Mouse (Mus musculus) midbrain, embryonic 11.5 days (tissue): ENCODE results near the gene Ube2g1. TPM values are rescaled to one million over a fixed set of nuclear protein-coding genes. Genes with fewer than 3 reads are reported as not detected.
A peak's percentile ranks its signal among the peaks of the same experiment; 100 is the strongest.

Experiments used
- ATAC-seq: fragments of 200-750 bp; cut with Nextera tagmentation; 2 replicates; pipeline ENCODE4 v1.8.0; 2017; ENCODE audit warnings: moderate TSS enrichment, moderate library complexity; ENCODE audit not compliant: low FRiP score
- DNase-seq: peaks from one replicate; pipeline ENCODE4 v3.0.0; 2015; ENCODE audit warnings: low spot score; ENCODE audit errors: missing footprints
- H3K27ac ChIP-seq: fragments of 300-500 bp; sonication (generic); 2 replicates; pipeline ENCODE4 v1.5.1; 2014; ENCODE audit warnings: low read depth, low read length
- H3K27me3 ChIP-seq: fragments of 300-500 bp; sonication (generic); 2 replicates; pipeline ENCODE4 v1.6.1; 2014; ENCODE audit warnings: mild to moderate bottlenecking, low read length, moderate library complexity, mixed read lengths; ENCODE audit not compliant: control insufficient read depth, insufficient read depth
- H3K36me3 ChIP-seq: fragments of 300-500 bp; sonication (generic); 2 replicates; pipeline ENCODE4 v1.6.1; 2014; ENCODE audit warnings: mild to moderate bottlenecking, low read length, moderate library complexity, mixed read lengths; ENCODE audit not compliant: control insufficient read depth, insufficient read depth
- H3K4me1 ChIP-seq: fragments of 300-500 bp; sonication (generic); 2 replicates; pipeline ENCODE4 v1.6.1; 2014; ENCODE audit warnings: low read length; ENCODE audit not compliant: control insufficient read depth, insufficient read depth
- H3K4me2 ChIP-seq: fragments of 300-500 bp; sonication (generic); 2 replicates; pipeline ENCODE4 v1.6.1; 2014; ENCODE audit warnings: mild to moderate bottlenecking, moderate library complexity
- H3K4me3 ChIP-seq: fragments of 300-500 bp; sonication (generic); 2 replicates; pipeline ENCODE4 v1.5.1; 2014; ENCODE audit warnings: low read depth, low read length
- H3K9ac ChIP-seq: fragments of 300-500 bp; sonication (generic); 2 replicates; pipeline ENCODE4 v1.6.1; 2014; ENCODE audit warnings: low read length
- H3K9me3 ChIP-seq: fragments of 300-500 bp; sonication (generic); 2 replicates; pipeline ENCODE4 v1.6.1; 2016; ENCODE audit warnings: low read length; ENCODE audit not compliant: control insufficient read depth
- WGBS: fragments of 180-500 bp; shearing (Covaris S2); extraction: QIAGEN DNeasy Blood & Tissue Kit; methylation state at CpG from one replicate; pipeline ENCODE4 v1.1.7; 2014; 5-methylcytosine and 5-hydroxymethylcytosine counted together
- polyA plus RNA-seq: library from polyadenylated mRNA; unstranded; fragments of >200 nt; fragmentation: Nextera tagmentation; extraction: Ambion mirVana; gene quantifications from 2 replicates; pipeline ENCODE4 v1.2.1, GENCODE M21; 2014

The Ube2g1 gene
- polyA plus RNA-seq, 1 experiment from 2014 or later: 121 TPM

GRCm38 (mm10) chr11:72675280-72675679 lies 68.2 kb downstream of the Ube2g1 start:
- WGBS: 27% methylated on average over 2 of the region's 2 CpGs

GRCm38 (mm10) chr11:72680726-72681125 lies 73.6 kb downstream of the Ube2g1 start:
- Histone ChIP-seq H3K9ac (no peak overlapping the region), H3K9me3 (no peaks in the 10 kb centered on the region), H3K36me3 (peaks cover 5% of the 10 kb centered on the region; the same call in 1 of the 2 replicates), H3K4me2 (no peak overlapping the region), H3K27me3 (no peaks in the 10 kb centered on the region), H3K4me3 (no peak overlapping the region), H3K4me1 (no peaks in the 10 kb centered on the region), H3K27ac (no peak overlapping the region)
- ATAC-seq (no peak), DNase-seq (no peak)

More at GRCm38 (mm10) chr11:72675280-72675679, 68.2 kb downstream of the Ube2g1 start:
- DNase-seq (no peak), ATAC-seq (no peak)
- Histone ChIP-seq H3K27ac (no peak overlapping the region), H3K27me3 (no peaks in the 10 kb centered on the region), H3K4me2 (no peak overlapping the region), H3K4me1 (no peaks in the 10 kb centered on the region), H3K4me3 (no peak overlapping the region), H3K9ac (no peak overlapping the region), H3K36me3 (no peaks in the 10 kb centered on the region), H3K9me3 (no peaks in the 10 kb centered on the region)

- Histone ChIP-seq H3K9me3 (no peaks in the 10 kb centered on the region), H3K4me3 (no peak overlapping the region), H3K36me3 (peaks cover 5% of the 10 kb centered on the region; the same call in 1 of the 2 replicates), H3K27ac (no peak overlapping the region), H3K9ac (no peak overlapping the region), H3K27me3 (no peaks in the 10 kb centered on the region), H3K4me1 (no peaks in the 10 kb centered on the region), H3K4me2 (no peak overlapping the region)
- DNase-seq: no peak
- no peak for ATAC-seq
- 98% methylated on average over 2 of the region's 2 CpGs for WGBS
These were observed 76.3 kb downstream of the Ube2g1 start for GRCm38 (mm10) chr11:72683402-72683801.

DNA sequence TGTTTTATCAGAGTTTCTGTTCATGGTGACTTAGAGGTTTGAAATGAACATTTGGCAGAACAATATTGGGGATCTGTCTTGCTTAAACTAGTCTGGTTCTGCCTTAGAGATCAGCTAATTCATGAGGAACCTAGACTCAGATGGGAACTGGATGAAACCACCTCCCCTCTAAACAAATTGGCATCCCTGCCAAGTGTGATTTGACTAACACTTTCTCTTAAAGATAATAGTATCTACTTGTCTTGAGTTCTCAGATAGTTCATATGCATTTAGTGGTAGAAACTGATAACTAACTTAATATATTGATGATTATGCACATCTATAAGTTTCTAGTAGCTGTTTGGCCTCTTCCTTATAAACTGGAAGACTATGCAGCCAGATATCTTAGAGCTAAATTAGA lies 79.6 kb downstream of the Ube2g1 start:
- no peak overlapping the region for H3K9ac ChIP-seq

GRCm38 (mm10) chr11:72688242-72688641 lies 81.2 kb downstream of the Ube2g1 start:
- ATAC-seq: no peak

More for the DNA sequence above, 79.6 kb downstream of the Ube2g1 start:
- H3K27me3 ChIP-seq: no peaks in the 10 kb centered on the region
- no peak overlapping the region for H3K4me2 ChIP-seq
- H3K4me1 ChIP-seq: peaks cover 16% of the 10 kb centered on the region
- no peaks in the 10 kb centered on the region for H3K36me3 ChIP-seq
- no peak for ATAC-seq
- H3K4me3 ChIP-seq: no peak overlapping the region
- no peaks in the 10 kb centered on the region for H3K9me3 ChIP-seq
- no peak overlapping the region for H3K27ac ChIP-seq
- peak; percentile 74 for DNase-seq

GRCm38 (mm10) chr11:72689115-72689514 lies 82.0 kb downstream of the Ube2g1 start:
- H3K27ac ChIP-seq: no peak overlapping the region; the same call in 1 of the 2 replicates
- ATAC-seq (no peak), DNase-seq (no peak)
- peak overlapping the region; percentile 88 for H3K9ac ChIP-seq
- peak overlapping the region; percentile 87; the same call in 1 of the 2 replicates for H3K4me3 ChIP-seq
- peaks cover 16% of the 10 kb centered on the region for H3K4me1 ChIP-seq
- 71% methylated on average over 3 of the region's 3 CpGs for WGBS
- H3K9me3 ChIP-seq: no peaks in the 10 kb centered on the region
- peak overlapping the region; percentile 84 for H3K4me2 ChIP-seq
- H3K27me3 ChIP-seq: no peaks in the 10 kb centered on the region
- no peaks in the 10 kb centered on the region; the same call in 1 of the 2 replicates for H3K36me3 ChIP-seq

More at GRCm38 (mm10) chr11:72688242-72688641, 81.2 kb downstream of the Ube2g1 start:
- H3K27ac ChIP-seq: no peak overlapping the region
- 12% methylated on average over 5 of the region's 5 CpGs for WGBS
- H3K9ac ChIP-seq: no peak overlapping the region
- peak; percentile 82 for DNase-seq
- no peaks in the 10 kb centered on the region for H3K27me3 ChIP-seq
- H3K36me3 ChIP-seq: no peaks in the 10 kb centered on the region
- no peak overlapping the region for H3K4me2 ChIP-seq
- no peaks in the 10 kb centered on the region for H3K9me3 ChIP-seq
- peaks cover 16% of the 10 kb centered on the region for H3K4me1 ChIP-seq
- no peak overlapping the region for H3K4me3 ChIP-seq

DNA sequence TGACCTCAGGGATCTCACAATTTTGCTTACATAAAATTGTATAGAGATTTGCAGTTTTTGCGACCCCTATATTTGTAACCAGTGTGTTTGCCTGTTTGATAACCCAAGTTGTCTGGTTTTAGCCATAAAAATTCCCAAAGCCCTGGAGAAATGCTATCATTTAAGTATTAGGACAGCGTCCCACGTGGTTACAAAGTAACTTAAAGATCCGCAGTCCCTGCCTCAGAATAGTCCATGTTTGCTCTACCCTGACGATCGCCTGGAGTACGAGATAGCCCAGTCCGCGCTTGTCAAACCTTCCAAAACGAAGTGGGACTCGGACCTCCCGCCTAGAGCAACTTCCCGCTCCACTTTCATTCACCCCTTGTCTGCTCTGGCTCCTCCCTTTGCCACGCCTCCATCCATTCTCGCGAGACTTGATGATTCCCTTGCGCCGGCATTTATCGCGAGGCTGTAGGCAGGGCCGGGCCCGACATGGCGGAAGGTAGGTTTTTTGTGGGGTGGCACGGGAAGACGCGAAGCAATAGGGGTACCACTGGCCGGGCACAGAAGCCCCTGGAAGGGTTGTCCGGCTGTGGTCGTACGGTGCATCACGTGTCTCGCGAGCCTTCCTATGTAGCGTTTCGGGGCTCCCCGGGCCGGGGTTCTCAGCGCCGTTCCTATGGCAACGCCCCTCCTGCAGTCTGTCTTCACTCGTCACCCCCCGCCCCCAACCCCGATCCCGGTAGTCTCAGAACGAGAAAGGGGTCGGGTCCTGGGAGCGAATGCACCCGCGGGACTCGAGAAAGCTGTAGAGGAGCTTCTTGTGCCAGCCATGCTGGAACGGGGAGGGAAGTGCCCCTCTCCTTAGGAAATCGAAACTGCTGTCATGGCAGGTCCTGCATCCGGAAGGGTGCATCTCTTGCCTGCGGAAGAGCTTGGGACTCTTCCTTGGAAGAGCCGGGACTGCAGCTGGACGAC lies 82.7 kb downstream of the Ube2g1 start, which contains the start of gene Ankfy1:
Gene Ankfy1 (plus strand): TSS at position 456 of the 960 bp plus-strand sequence.
- Histone ChIP-seq H3K27ac (peak within 1 kb of the TSS; percentile 76), H3K4me2 (peak within 1 kb of the TSS; percentile 84), H3K9ac (peak within 1 kb of the TSS; percentile 88), H3K27me3 (no peaks in the 10 kb centered on the region), H3K36me3 (no peaks in the 10 kb centered on the region; the same call in 1 of the 2 replicates), H3K4me3 (peak within 1 kb of the TSS; percentile 87), H3K4me1 (peaks cover 16% of the 10 kb centered on the region), H3K9me3 (no peaks in the 10 kb centered on the region)
- WGBS: under 1% methylated on average over 56 of the region's 56 CpGs
- DNase-seq (peak; percentile 99), ATAC-seq (peak; percentile 96)

GRCm38 (mm10) chr11:72692353-72692752 lies 85.3 kb downstream of the Ube2g1 start:
- 84% methylated on average over 4 of the region's 4 CpGs for WGBS
- H3K27me3 ChIP-seq: no peaks in the 10 kb centered on the region
- peaks cover 16% of the 10 kb centered on the region for H3K4me1 ChIP-seq
- no peak overlapping the region for H3K4me3 ChIP-seq
- no peak overlapping the region for H3K27ac ChIP-seq
- no peaks in the 10 kb centered on the region for H3K9me3 ChIP-seq
- DNase-seq (peak; percentile 8), ATAC-seq (no peak)
- H3K9ac ChIP-seq: no peak overlapping the region
- no peak overlapping the region for H3K4me2 ChIP-seq
- no peaks in the 10 kb centered on the region; the same call in 1 of the 2 replicates for H3K36me3 ChIP-seq

GRCm38 (mm10) chr11:72695025-72695424 lies 87.9 kb downstream of the Ube2g1 start:
- ATAC-seq (no peak), DNase-seq (peak; percentile 28)
- no peaks in the 10 kb centered on the region for H3K27me3 ChIP-seq
- no peaks in the 10 kb centered on the region for H3K9me3 ChIP-seq
- H3K4me2 ChIP-seq: no peak overlapping the region
- no peak overlapping the region for H3K9ac ChIP-seq
- H3K27ac ChIP-seq: no peak overlapping the region
- H3K36me3 ChIP-seq: no peaks in the 10 kb centered on the region; the same call in 1 of the 2 replicates
- H3K4me3 ChIP-seq: no peak overlapping the region
- peaks cover 12% of the 10 kb centered on the region for H3K4me1 ChIP-seq
- WGBS: 84% methylated on average over 3 of the region's 3 CpGs
